Mouse (Mus musculus) lung, embryonic 15.5 days (tissue): ENCODE measurements around the gene Gucy2d. TPM values are rescaled to one million over a fixed set of nuclear protein-coding genes. Genes with fewer than 3 reads are reported as not detected.

ENCODE experiments used
- ATAC-seq: fragments of 200-750 bp; cut with Nextera tagmentation; 2 replicates; pipeline ENCODE4 v1.8.0; 2017; ENCODE audit warnings: moderate number of reproducible peaks, borderline replicate concordance; ENCODE audit not compliant: low FRiP score, low TSS enrichment; ENCODE audit errors: extremely low read depth
- H3K27ac ChIP-seq: fragments of 300-500 bp; sonication (generic); 2 replicates; pipeline ENCODE4 v1.5.1; 2015; ENCODE audit warnings: moderate library complexity, mild to moderate bottlenecking, inconsistent platforms
- H3K27me3 ChIP-seq: fragments of 300-500 bp; sonication (generic); 2 replicates; pipeline ENCODE4 v1.6.1; 2015; ENCODE audit warnings: inconsistent platforms
- H3K36me3 ChIP-seq: fragments of 300-500 bp; sonication (generic); 2 replicates; pipeline ENCODE4 v1.6.1; 2015; ENCODE audit warnings: inconsistent platforms
- H3K4me1 ChIP-seq: fragments of 300-500 bp; sonication (generic); 2 replicates; pipeline ENCODE4 v1.6.1; 2015; ENCODE audit warnings: inconsistent platforms
- H3K4me2 ChIP-seq: fragments of 300-500 bp; sonication (generic); 2 replicates; pipeline ENCODE4 v1.6.1; 2015; ENCODE audit warnings: inconsistent platforms, mild to moderate bottlenecking, moderate library complexity
- H3K4me3 ChIP-seq: fragments of 300-500 bp; sonication (generic); 2 replicates; pipeline ENCODE4 v1.5.1; 2015; ENCODE audit warnings: mild to moderate bottlenecking, inconsistent platforms
- H3K9ac ChIP-seq: fragments of 300-500 bp; sonication (generic); 2 replicates; pipeline ENCODE4 v1.6.1; 2015; ENCODE audit warnings: inconsistent platforms
- H3K9me3 ChIP-seq: fragments of 300-500 bp; sonication (generic); 2 replicates; pipeline ENCODE4 v1.6.1; 2016; ENCODE audit warnings: inconsistent platforms
- WGBS: fragments of 180-500 bp; shearing (Covaris S2); methylation state at CpG from one replicate; pipeline ENCODE4 v1.1.7; 2015; 5-methylcytosine and 5-hydroxymethylcytosine counted together
- polyA plus RNA-seq: library from polyadenylated mRNA; unstranded; fragments of >200 nt; fragmentation: Nextera tagmentation; extraction: Ambion mirVana; gene quantifications from 2 replicates; pipeline ENCODE4 v1.2.1, GENCODE M21; 2015

The Gucy2d gene
- polyA plus RNA-seq, 1 experiment from 2014 or later = not detected

DNA sequence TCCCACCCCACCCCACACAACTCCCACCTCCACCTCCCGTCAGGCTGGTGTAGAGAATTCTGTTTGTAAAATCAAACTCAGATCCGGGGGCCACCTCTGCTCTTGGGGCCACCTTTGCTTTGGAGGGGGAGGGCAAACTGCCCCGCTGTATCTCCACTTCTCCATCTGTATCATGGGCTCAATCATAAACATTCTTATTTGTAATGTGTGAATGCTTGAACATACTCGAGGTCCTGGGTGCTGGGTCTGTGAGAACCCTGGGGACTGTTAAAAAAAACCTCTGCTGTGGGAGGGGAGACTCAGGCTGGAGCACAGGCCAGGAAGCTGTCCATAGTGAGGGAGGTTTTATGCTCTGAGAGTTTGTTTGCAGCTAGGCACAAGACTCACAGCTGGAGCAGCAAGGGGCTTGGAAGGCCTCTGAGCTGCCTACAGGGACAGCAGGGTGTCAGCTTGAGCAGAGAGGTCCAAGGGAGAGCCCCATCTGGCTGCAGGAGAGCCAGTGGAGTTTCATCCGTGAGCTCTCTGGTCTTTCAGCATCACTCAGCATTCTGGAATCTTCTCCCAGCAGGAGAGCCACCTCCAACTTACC is 64.6 kb downstream of the Gucy2d start:
- H3K4me2 ChIP-seq = no peak overlapping the region
- no peaks in the 10 kb centered on the region for H3K27me3 ChIP-seq
- peak overlapping the region; percentile 80 for H3K27ac ChIP-seq
- no peaks in the 10 kb centered on the region for H3K36me3 ChIP-seq
- WGBS = 21% methylated on average over 5 of the region's 5 CpGs
- peaks cover 29% of the 10 kb centered on the region for H3K4me1 ChIP-seq
- no peaks in the 10 kb centered on the region for H3K9me3 ChIP-seq
- H3K9ac ChIP-seq = no peak overlapping the region
- H3K4me3 ChIP-seq = no peak overlapping the region
- ATAC-seq = peak; percentile 71

DNA sequence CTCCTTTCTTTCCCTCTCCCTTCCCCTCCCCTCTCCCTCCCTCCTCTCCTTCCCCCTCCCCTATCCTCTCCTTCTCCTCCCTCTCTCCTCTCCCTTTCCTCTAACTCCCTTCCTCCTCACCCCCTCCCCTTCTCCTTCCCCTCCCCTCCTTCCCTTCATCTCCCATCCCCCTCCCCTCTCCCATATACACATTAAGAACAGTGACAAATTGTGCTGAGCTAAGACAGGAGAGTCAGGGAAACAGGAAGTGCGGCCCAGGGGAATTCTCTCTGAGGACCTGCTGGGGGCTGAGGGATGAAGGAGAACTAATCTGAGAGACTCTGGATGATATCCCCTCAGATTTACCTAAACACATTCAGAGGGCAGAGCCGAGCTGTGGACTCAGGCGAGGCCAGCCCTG is 65.4 kb downstream of the Gucy2d start:
- ATAC-seq = no peak
- no peak overlapping the region for H3K9ac ChIP-seq

DNA sequence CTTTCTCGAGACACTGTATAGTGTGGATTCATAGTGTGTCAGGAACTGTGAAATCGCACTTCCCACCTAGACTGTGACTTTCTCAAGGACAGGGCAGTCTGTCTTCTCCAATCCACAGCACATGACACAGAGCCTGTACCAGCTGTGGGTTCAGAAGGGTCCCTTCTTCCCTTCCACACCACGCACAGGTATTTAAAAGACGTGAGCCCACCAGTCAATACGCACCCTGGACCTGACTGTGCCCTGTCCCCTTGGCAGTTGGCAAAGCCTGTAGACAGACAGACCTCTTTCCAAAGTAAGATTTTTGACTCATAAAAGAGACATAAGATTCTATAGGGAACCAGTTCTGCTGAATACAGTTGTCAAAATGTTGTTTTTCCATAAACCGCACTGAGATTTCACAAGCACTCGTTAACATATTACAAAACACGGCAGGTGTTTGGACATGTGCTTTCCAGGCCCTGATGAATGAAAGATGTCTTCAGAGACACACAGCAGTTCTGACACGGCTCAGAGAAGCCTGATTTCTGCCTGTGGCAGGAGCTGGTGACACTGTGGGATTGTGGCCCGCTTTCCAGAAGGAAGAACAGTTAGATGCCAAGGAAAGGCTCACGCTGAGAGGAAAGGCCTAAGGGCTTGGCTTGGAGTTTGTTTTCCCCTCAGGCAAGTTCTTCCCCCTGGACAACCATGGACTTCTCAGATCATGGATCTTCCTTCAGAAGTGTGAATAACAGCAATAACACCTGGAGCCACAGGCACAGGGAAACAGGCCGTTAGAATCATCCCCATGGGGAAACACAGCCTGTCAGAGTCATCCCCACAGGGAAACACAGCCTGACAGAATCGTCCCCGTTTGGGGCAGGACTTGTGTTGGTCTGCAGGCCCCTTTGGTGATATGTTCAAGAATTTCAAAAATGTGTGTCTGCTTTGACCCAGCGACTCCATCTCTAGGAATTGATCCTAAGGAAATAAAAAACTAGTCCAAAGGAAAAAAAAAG is 71.0 kb downstream of the Gucy2d start:
- Histone ChIP-seq H3K9ac (no peak overlapping the region), H3K27ac (peak overlapping the region; percentile 57), H3K4me3 (no peak overlapping the region), H3K4me1 (peaks cover 17% of the 10 kb centered on the region), H3K9me3 (no peaks in the 10 kb centered on the region), H3K4me2 (no peak overlapping the region), H3K36me3 (no peaks in the 10 kb centered on the region), H3K27me3 (no peaks in the 10 kb centered on the region)
- WGBS = 52% methylated on average over 15 of the region's 15 CpGs
- no peak for ATAC-seq

More for the DNA sequence above, 65.4 kb downstream of the Gucy2d start:
- no peak overlapping the region for H3K4me3 ChIP-seq
- H3K27me3 ChIP-seq = no peaks in the 10 kb centered on the region
- peaks cover 27% of the 10 kb centered on the region for H3K4me1 ChIP-seq
- no peaks in the 10 kb centered on the region for H3K9me3 ChIP-seq
- 0 out of 2 replicates have a peak overlapping the region, but pooled peaks have one; percentile 6 for H3K27ac ChIP-seq
- H3K36me3 ChIP-seq = no peaks in the 10 kb centered on the region
- H3K4me2 ChIP-seq = no peak overlapping the region
- WGBS = 27% methylated on average over 3 of the region's 3 CpGs

DNA sequence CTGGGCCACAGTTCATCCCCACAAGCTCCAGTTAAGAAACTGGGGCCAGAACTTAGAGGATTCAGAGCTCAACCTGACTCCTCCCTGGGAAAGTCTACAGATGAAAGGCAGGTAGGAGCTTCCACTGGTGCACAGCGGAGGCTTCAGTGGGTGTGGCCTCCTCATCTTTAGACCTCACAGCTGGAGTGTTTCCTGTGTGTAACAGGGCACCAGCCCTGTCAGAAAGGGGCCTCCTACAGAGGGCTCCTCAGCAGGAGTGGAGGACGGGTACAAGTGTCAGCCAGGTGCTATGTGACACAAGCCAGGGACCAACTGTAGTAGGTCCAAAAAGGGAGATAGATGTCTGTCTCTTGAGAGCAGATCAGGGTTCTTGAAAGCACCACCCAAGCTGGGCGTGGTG is 73.0 kb downstream of the Gucy2d start:
- Histone ChIP-seq H3K4me2 (no peak overlapping the region), H3K27me3 (no peaks in the 10 kb centered on the region), H3K27ac (no peak overlapping the region), H3K9ac (no peak overlapping the region), H3K36me3 (no peaks in the 10 kb centered on the region), H3K4me3 (no peak overlapping the region), H3K9me3 (no peaks in the 10 kb centered on the region), H3K4me1 (peaks cover 17% of the 10 kb centered on the region)
- WGBS = 67% methylated on average over 3 of the region's 3 CpGs
- 0 out of 2 replicates have a peak, but pooled peaks have one; percentile 46 for ATAC-seq

DNA sequence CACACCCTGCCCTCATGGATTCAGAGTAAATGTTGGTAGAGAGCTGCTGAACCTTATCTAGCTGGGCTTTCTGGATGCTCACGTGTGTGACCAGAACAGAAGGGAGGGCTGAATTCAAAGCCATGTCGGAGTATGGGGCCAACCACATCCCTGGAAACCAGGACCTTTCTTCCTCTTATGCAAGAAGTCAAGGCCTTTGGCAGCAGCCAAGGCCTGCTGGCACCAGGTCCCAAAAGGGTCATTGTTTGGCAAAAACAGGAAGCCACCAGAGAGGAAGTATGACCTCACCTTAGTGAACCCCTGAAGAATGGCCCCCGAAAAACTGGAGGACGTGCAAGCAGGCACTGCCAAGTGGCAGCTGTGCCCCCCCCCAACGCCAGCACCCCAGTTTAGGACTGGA is 82.4 kb downstream of the Gucy2d start:
- Histone ChIP-seq H3K4me3 (no peak overlapping the region), H3K36me3 (no peaks in the 10 kb centered on the region), H3K9me3 (no peaks in the 10 kb centered on the region), H3K4me2 (no peak overlapping the region), H3K27ac (peak overlapping the region; percentile 84), H3K4me1 (peaks cover 41% of the 10 kb centered on the region), H3K27me3 (no peaks in the 10 kb centered on the region), H3K9ac (no peak overlapping the region)
- 66% methylated on average over 5 of the region's 5 CpGs for WGBS
- no peak for ATAC-seq

DNA sequence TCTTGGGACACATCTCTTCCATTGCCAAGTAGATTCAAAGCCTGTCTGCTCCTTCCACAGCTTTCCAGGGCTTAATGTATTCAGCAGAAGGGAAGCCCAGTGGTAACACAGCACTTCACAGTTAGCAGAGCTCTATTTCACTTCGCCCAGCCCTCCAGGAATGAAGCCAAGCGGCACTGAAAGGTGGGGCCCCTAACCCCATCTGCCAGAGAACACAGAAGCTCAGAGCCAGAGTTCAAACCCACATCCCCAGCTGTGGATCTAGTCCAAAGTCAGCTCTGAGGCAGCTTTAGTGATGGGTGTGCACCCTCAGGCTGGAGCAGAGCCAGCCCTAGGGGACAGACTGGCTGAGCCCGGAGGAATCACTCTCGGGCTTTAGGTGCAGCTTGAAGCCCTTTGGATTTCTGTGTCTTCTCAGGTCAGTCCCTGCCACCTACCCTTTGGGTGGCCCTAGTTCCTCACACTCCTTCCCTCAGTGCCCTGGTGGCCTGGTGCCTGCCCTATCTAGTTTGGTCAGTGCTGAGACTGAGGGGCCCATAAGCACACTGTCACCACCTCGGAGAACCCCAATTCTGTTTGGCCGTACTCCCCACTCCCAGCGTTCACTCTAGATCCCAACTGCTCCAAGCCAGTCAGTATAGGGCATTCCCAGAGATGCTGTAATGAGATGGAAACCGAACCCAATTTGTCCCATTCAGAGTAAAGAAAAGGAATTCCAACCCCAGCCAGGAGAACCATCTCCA is 83.0 kb downstream of the Gucy2d start:
- H3K4me3 ChIP-seq = no peak overlapping the region
- H3K9ac ChIP-seq = no peak overlapping the region
- no peak overlapping the region for H3K4me2 ChIP-seq
- no peaks in the 10 kb centered on the region for H3K27me3 ChIP-seq
- H3K36me3 ChIP-seq = no peaks in the 10 kb centered on the region
- peak overlapping the region; percentile 84 for H3K27ac ChIP-seq
- 56% methylated on average over 8 of the region's 8 CpGs for WGBS
- H3K9me3 ChIP-seq = no peaks in the 10 kb centered on the region
- H3K4me1 ChIP-seq = peaks cover 41% of the 10 kb centered on the region
- peak; percentile 50 for ATAC-seq

DNA sequence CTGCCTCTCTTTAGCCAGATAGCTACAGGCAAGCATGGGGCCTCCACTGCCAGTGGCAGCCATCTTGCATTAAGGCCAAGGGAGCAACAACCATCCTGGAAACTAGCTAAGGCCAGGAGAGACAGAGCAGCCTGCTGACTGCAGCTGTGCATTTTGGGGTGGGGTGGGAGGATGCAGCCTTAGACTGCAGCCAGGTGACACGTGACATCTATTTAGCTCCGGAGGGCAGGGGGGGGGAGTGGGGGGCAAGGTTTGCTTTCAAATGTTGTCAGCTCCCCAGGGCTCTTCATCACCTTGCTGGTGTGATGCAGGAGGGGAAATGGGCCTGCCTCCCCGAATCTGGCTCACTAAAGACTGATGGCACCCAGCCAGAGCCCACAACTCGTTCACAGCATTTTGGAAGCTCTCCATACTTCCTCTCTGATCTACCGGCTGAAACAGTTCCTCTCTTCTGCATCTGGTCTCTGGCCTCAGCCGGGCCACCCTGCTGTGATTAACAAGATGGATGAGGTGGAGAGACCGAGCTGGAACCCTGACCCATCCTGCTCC is 83.7 kb downstream of the Gucy2d start:
- Histone ChIP-seq H3K27ac (peak overlapping the region; percentile 84), H3K4me1 (peaks cover 46% of the 10 kb centered on the region), H3K9ac (no peak overlapping the region), H3K9me3 (no peaks in the 10 kb centered on the region), H3K4me2 (0 out of 2 replicates have a peak overlapping the region, but pooled peaks have one; percentile 16), H3K27me3 (no peaks in the 10 kb centered on the region), H3K4me3 (no peak overlapping the region), H3K36me3 (no peaks in the 10 kb centered on the region)
- peak; percentile 80 for ATAC-seq
- 3% methylated on average over 7 of the region's 7 CpGs for WGBS

DNA sequence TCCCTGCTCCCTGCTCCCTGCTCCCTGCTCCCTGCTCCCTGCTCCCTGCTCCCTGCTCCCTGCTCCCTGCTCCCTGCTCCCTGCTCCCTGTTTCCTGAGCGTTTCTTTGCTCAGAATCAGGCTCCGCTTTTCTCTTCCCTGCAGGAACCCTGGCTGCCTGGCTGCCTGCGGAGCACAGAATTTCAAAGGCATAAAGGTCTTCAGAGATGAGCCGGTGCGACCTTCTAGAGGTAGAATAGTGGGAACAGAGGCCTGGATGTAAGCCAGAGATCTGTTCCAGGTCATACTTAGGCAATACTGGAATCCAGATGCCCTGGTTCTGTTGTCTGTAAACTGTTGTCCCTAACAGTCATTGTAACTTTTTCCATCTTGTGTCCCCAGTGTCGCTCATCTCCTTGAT is 84.2 kb downstream of the Gucy2d start:
- Histone ChIP-seq H3K9me3 (no peaks in the 10 kb centered on the region), H3K27ac (peak overlapping the region; percentile 84), H3K36me3 (no peaks in the 10 kb centered on the region), H3K27me3 (no peaks in the 10 kb centered on the region), H3K9ac (no peak overlapping the region), H3K4me3 (no peak overlapping the region), H3K4me2 (0 out of 2 replicates have a peak overlapping the region, but pooled peaks have one; percentile 16), H3K4me1 (peaks cover 46% of the 10 kb centered on the region)
- WGBS = 27% methylated on average over 6 of the region's 6 CpGs
- no peak for ATAC-seq

DNA sequence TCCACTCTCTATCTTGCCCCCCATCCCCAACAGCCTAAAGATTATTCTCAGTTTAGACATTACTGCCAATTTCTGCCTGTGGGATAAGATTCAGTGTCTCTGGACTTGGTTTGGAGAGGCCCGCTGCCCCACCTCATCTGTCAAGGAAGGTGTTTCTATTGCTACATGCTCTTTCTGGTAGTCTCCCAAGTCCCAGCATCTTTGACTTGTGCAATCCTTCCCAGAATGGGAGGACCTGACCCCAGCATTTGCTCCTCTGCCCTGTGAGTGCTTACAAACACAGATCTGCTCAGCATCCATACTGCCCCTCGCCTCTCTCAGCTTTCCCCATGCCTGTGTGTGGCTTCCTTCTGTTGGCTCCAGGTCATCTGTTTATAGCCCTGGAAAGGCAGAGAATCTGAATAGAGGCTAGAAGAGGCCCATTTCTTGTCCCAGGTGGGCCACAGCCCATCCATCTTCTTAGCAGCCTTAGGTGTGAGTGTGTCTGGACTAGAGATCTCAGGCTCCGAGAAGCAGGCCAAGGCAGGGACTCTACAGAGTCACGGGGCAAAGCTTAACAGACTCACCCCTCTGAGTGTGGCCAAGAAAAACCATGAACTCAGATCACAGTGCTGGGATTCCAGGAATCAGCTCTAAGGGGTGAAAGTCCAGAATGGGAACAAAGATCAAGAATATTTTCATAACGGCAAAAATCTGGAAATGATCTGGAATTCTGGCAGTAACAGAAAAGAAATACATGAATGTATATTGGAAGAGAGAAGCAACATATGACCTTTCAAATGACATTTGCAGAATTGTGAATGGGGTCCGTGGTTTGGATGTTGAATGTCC is 84.9 kb downstream of the Gucy2d start:
- Histone ChIP-seq H3K4me2 (no peak overlapping the region), H3K9ac (no peak overlapping the region), H3K9me3 (no peaks in the 10 kb centered on the region), H3K36me3 (no peaks in the 10 kb centered on the region), H3K27ac (peak overlapping the region; percentile 84), H3K27me3 (no peaks in the 10 kb centered on the region), H3K4me3 (no peak overlapping the region), H3K4me1 (peaks cover 46% of the 10 kb centered on the region)
- 52% methylated on average over 6 of the region's 6 CpGs for WGBS
- peak; percentile 32; the same call in 1 of the 2 replicates for ATAC-seq
